Mouse (Mus musculus) granulocyte monocyte progenitor cell, adult 5-6 weeks (primary cell): Measurements from ENCODE around the gene Map4k5. TPM values are rescaled to one million over a fixed set of nuclear protein-coding genes. Genes with fewer than 3 reads are reported as not detected.

ENCODE experiments used
- ATAC-seq: replicated peaks from 2 replicates; pipeline ENCODE4 v1.8.0; 2016; ENCODE audit warnings: mild to moderate bottlenecking, moderate TSS enrichment, inconsistent platforms; ENCODE audit not compliant: poor library complexity, severe bottlenecking
- total RNA-seq, 2 experiments: library from RNA; stranded (forward) in 1 of 2; stranded (reverse) in 1 of 2; fragments of 200-712, 200-1000 nt in 1 of 2; fragments of >200 nt in 1 of 2; fragmentation: Nextera tagmentation in 1 of 2; gene quantifications; 2 replicates each; pipeline ENCODE4 v1.2.3; 2014 to 2017

The Map4k5 gene
- total RNA-seq, 2 experiments from 2014 or later = 14.8 to 16.4 TPM

DNA sequence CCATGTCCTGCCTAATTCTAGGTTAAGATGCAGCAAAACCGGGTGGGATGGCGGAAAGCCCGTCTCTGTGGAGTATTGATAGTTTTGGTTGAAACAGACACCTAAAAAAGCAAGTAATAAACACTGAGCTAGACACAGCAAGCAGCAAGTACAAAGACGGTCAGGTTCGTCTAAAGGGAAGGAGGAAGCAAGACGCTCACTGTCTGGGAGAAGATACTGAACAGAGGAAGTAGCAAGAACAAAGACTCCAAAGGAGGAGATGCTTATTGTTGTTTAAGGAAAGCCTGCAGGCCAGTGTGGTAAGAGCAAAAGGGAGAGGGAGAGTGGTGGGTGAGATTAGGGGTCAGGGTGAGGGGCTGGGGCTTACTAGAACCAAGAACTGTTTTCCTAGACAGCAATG, 2.9 kb downstream of the Map4k5 start:
- ATAC-seq = peak; percentile 25

DNA sequence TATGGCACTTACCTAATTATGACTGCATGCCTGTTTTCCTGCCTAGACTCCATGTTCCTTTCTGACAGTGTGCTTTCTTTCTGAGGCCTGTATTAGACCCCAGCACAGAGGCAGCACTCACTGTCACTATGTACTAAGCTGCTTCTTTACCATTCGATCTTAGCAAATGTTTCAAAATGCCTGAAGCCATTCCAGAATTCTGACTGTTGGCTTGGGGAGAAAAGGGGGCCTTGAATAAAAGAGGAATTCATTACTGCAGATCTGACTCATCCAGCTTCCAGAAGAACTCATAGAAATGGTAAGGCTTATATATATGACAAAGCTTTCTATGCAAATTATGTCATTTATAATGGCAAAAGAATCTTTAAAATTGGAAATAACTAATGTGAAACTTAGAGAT, 4.7 kb downstream of the Map4k5 start:
- no peak for ATAC-seq

DNA sequence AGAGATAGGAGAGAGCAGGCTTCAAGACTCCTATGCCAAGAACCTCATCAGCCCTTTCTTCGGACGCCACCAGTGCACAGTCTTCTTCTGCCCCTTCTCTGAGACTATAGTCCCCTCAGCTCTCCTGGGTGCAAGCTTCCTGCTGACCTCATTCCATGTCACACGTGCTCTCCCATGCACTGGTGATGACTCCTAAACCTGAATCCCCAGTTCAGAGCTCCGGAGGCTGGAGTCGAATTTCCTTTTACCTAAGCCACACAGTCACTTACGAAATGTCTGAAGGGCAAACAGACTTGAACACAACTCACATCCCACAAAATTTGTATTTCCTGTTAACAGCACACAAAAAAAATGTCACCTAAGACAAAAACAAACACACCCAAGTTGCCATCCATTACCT, 5.2 kb downstream of the Map4k5 start:
- no peak for ATAC-seq

DNA sequence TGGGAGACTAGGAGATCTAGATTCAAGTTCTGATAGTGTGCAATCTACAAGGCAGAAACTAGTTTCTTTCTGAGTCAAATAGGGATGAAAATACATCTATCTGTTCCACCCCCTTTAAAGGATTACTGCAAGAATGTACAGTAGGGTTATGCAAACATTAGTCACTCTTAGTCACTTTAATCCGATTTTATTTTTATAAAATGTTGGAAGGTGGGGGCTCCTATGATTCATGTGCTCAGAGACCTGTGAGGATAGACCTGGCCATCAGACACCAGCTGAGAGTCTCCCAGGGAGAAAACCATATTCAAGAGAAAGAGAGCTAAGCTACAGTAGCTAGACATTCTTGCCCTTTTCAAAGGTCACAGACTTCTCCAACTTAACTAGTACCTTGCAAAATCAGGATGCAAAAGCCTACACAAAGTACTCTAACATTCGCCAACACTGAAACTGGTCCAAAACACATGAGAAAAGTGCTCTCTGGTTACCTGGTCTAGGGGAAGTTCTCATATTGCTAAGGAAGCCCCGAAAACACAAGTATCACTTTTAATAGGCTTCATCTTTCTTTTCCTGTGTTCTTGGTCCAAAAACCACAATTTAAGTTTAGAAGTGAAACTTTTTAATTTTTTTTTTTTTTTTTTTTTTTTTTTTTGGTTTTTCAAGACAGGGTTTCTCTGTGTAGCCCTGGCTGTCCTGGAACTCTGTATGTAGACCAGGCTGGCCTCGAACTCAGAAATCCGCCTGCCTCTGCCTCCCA, 7.7 kb downstream of the Map4k5 start:
- no peak for ATAC-seq

DNA sequence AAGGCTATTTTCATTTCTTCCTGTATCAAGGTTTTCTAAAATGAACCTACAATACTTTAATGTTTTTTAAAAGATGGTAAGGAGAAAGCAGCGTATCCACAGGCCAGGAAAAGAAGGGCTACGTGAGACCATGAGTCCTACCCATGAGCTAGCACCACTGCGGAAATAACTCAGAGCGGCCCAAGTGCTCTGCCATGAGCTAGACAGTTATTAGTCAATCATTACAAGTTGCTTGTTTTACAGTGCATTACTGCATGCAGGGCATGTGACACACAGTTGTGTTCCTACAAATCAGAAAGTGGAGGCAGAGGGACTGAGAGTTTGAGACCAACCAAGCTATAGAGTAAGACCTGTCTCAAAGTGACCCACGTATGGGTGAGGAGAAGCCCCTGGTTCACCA, 8.9 kb downstream of the Map4k5 start:
- ATAC-seq = no peak

DNA sequence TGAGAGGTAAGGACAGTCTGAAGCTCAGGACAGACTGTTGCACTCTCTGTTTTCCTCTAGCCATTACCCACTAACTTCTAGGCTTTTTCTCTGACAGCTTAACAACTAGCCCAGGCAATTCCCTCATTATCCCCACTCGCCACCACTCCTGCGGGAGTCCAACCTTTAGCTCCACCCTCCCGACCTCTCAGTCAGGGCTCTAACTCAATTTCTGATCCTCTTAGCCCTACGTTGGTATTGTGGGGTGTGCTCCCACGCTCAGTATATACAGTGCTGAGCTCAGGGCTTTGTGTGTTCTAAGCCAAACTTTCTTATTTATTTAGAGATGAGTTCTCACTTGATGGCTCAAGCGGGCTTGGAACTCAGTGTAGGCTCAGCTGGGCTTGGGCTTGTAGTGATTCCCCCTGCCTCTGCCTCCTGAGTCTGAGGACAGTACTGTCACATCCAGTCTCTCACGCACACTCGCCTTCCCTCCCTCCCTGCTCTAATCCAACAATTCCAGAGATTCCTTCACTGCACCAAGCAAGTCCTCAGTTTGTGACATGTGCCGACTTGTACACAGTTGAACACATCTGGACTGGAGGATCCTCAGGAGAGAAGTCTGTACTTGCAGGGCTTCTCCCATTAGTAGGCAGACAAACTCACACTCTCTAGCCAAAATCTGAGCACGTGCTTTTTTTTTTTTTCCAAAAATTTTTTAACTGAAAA, 11.6 kb downstream of the Map4k5 start:
- ATAC-seq = no peak

DNA sequence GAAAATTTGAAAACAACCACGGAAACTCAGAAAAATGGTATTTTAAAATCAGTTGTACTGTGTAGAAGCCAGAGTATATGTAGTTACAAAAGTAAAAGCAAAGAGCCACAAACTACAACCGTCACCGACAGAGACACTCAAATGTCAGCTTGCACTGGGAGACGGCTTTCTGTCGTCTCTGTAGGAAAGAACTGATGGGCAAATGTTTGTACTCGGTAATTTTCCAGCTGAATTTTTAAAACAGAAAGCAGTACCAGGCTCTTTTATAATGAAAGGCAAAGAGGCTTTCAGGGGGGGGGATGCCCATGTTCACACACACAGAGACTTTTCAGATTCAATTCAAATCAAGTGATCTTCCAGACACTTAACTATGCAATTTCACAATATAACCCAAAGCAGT, 13.3 kb downstream of the Map4k5 start:
- no peak for ATAC-seq

DNA sequence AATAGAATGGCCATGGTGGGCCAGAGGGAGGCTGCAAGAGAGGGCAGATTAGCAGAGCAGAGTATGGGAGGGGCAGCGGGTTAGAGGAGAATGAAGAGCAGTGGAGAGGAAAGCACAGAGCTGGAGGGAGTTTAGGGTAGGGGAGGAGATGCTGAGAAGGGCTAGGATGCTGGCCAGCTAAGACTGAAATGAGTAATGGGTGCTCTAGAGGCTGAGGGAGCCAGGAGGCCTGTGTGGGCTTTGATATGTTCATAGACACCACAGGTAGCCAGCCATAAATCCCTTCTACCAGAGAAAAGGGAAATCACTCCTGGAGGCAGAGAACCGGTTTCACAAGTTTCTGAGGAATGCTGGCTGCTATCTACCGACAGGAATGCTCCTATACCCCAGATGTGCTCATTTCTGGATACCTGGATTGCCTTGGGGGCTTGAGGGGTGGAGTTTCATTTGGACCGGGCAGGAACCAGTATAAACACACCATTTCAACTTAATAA, 13.8 kb downstream of the Map4k5 start:
- ATAC-seq = no peak

DNA sequence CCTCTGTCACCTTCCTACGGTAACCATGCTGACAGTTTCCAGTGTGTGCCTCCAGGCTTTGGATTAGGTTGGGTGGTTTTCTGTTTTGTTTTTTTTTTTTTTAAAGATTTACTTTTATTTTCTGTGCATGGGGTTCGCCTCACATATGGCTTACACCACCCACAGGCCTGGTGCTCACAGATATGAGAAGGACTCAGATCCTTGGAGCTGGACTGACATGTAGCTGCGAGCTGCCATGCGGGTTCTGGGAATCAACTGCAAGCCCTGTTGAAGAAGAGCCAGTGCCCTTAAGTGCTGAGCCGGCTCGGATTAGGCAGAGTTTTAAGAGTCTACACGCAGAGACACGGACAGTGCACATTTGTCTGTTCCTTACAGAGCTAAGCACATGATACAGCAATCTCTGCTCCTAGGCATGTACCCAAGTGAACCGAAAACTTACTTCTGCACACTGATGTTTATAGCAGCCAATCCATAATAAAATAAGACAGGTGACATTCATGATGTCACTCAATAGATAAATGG, 15.1 kb downstream of the Map4k5 start:
- ATAC-seq = no peak

DNA sequence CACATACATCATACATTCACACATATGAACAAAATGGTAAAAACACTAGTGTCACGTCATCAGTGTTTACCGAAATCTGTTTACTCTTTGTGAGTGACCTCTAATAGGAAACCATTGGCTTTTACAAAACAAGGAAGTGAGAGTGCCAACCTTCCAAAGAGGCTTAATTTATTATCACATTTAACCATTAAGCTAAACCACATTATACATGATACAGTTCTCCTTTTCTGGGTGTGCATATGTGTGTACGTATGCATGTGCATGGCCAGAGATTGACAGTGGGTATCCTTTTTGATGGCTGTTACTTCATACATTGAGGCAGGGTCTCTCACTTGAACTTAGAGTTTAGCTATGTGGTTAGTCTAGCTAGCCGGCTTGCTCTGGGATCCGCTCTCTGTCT, 21.4 kb downstream of the Map4k5 start:
- ATAC-seq = peak; percentile 90

DNA sequence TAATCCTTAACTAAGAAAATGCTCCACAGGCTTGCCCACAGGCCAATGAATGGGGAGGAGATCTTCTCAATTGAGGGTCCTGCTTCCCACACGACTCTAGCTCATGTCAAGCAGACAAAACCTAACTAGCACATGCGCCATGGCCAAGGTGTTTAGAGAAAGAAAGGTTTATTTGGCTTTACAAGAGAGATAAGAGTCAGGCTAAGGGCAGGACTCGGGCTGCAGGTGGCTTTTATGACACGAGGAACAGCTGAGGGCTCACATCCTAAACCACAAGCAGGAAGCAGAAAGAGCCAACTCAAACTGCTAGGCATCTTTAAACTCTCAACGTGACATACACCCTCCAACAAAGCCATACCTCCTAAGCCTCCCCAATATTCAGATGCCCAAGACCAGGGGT, 25.7 kb downstream of the Map4k5 start:
- ATAC-seq = no peak

DNA sequence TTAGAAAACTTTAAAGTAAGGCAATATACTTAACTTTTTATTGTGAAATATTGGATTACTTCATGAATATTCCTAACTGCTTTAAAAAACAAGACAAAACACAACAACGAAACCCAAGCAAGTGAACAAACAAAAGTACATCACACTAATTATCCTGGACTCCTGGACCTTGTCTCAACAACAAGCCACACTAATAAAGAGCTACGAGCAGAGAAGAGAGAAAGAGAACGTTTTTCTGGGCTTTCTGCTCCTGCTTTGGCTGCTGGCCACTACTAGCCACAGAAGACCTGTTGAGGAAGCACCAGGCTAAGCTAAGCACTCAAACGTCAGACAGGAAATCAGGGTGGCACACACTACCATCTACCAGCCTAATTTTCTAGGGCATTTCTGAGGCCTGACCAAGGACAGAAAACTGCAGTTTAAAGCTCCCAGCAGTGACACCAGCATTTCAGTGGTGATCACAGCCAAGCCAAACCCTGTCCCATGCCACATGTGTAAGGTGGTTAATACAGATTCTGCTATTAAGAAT, 28.8 kb downstream of the Map4k5 start:
- peak; percentile 78 for ATAC-seq

DNA sequence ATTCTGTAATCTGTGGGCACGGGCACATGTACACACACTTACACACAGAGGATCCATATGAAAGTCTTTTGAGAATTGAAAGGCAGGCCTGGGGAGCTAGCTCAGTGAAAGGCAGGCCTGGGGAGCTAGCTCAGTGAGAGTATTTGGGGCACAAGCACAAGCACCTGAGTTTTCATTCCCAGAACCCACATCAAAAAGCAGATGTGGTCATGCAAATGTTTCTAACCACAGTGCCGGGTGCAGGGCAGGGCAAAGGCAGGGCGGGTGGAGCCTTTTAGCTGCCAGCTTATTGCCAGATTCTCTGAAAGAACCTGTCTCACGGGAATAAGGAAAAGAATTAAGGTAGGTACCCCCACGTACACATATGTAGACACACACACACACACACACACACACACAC, 29.5 kb downstream of the Map4k5 start:
- ATAC-seq = peak; percentile 73

DNA sequence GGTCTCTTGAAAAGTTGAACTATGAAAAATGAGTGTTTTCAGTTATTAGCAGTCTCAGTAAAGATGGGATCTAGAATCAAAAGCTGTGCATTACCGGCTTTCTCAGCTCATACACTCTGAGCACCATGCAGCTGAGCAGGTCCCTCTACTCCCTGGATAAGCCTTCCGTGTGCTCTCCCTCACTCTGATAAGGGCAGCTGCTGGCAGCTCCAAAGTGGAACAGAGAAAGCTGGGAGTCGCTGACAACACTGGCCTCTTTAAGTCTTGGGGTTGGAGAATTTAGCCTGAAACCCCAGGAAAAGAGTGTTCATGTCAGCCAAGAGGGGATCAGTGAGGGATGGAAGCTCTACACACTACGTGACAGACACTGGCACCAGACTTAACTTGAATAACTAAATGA, 34.2 kb downstream of the Map4k5 start:
- ATAC-seq = no peak

DNA sequence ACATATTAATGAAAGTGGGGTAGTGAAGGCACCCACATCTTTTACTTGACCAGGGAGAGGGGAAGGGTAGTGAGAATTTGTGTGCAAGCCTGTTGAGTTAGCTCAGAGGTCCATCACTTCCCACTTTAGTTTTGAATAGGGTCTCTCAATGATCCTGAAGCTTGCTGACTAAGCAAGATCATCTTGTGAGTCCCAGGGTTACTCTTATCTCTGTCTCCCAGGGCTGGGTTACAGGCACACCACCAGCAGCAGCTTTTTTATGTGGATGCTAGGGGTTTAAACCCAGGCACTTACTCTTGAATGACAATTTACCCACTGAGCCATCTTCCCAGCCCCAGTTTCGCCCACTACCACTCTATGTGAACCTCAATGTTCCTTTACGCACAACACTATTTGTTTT, 35.4 kb downstream of the Map4k5 start:
- no peak for ATAC-seq

DNA sequence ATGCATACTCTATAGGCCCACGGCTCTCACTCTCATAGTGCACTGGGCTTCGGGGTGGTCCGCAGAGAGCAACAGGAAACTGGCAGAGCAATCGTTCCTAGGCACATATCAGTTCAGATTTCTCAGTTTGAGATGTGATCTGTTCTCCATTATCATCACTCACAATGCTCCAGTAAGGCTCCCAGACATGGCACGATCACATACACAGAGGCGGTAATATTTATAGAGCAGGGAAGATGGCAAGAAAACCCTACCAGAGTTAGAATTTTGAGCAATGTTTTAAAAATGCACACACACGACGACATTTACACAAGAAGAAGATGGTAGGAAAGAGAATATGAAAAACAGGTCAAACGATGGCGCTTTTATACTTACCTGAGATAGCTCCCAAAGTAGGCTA, 36.6 kb downstream of the Map4k5 start:
- ATAC-seq = no peak

DNA sequence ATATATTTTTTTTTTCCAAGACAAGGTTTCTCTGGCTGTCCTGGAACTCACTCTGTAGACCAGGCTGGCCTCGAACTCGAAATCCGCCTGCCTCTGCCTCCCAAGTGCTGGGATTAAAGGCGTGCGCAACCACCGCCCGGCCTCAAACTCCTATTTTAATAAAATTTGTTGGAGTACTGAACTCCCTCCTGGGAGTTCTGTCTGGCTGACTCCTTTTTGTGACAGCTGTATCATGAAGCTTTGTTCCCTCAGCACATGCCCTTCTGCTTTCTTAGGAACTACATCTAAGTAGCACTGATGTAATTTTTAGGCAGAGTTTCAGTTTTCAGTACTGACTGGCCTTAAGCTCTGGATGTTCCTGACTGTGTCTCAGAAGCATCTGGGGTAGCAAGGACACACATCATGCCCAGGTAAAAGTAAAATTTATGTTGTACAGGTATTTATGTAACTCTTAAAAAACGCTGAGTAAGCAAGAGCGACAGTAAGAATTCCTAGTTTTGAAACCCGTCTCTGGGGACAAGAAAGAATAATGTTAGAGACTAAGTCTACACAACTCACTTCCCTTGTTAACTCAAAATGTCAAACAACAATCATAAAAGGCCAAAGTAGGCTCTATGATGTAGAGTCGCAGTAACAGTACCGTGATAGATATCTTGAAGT, 37.2 kb downstream of the Map4k5 start:
- no peak for ATAC-seq

DNA sequence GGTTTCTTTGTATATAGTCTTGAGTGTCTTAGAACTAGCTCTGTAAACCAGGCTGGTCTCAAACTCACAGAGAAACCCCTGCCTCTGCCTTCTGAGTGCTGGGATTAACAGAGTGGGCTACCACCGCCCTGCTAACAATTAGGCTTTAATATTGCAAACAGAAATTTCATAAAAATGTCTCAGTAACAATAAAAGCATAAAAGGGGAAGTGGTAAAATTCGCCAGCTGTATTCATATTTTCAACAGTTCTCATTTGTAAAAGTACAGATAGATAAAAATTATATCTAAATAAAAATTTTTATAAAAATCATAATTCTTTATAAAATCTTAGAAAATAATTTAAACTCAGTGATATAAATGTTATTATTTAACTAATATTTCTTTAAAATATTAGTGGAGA, 39.1 kb downstream of the Map4k5 start:
- ATAC-seq = no peak

DNA sequence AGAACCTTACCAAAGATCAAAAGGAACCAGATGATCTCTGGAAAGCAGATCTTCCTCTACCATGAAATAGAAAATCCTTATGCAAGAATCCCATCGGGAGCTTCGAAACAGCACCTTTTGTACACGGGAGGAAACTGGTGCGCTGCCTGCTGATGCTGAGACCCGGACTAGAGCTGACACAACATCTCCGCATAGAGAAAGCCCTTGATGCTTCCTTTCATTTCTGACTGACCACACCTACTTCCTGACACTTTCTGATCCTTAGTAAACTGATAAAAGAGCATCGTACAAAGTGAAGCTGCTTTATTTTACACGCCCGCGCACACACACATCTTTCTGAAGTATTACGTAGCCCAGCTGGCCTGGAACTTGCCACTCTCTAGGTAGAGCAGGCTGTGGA, 39.6 kb downstream of the Map4k5 start:
- ATAC-seq = peak; percentile 59

DNA sequence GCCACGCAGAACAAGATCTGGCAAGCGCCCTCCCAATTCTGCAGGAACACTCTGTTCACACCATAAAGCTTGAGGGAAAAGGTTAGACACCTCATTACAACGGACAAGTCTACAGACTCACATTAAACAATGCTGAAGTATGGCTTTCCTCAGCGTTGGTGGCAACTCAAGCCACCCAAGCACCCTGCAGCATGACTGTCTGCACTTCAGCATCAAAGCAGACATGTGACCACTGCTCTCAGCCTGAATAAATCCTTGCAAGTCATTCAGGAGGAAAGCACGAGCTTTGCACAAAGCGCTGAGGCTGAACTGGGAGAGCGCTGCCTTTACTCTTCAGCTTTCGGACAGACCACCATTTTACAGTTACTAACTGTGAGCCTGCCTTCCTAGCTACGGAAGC, 40.7 kb downstream of the Map4k5 start:
- ATAC-seq = no peak
